Mouse (Mus musculus): ENCODE measurements around the gene Tmed8. TPM values are rescaled to one million over a fixed set of nuclear protein-coding genes. Genes with fewer than 3 reads are reported as not detected.

The Tmed8 gene
- polyA plus RNA-seq, 1 experiment: 9.7 TPM

DNA sequence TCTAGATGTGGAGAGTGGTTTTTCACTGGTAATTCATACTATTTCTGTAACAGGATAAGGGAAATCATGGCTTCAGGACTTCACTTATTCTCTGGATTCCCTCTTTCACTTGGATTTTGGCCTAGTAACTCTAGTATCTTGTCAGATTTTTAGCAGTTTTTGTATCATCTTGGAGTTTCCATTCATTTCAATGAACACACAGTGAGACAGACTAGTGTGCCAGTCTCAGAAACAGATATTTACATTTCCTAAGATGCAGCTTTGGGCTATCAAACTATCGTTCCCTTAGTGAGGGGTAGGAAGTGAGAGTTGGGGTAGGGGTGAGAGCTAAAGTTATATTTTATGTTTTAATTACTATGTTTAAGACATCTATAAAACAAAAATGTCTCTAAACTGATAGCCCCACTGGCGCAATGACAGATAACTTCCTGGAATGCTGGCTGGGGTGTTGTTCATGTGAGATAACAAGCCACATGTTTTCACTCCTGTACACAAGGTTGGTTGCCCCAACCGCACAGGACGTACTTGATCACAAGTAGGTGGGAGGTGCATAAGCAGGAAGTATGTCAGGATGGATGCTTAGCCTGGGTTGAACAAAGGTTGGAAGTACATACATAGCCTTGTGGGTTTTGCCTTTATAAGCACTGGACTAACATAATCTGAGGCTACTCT lies 78.2 kb downstream of the Tmed8 start:
- no peak for TF ChIP-seq POLR2A (IDR thresholded peaks at IDR 0.05; ENCODE audit: borderline replicate concordance, low read depth, low read length)
- TF ChIP-seq CTCF (IDR thresholded peaks at IDR 0.05; ENCODE audit: low read depth, low read length): no peak
- Histone ChIP-seq H3K4me1 (ENCODE audit: control insufficient read depth, insufficient read depth, low read length) (no peaks in the 10 kb centered on the region), H3K27ac (ENCODE audit: insufficient read depth, low read depth, low read length) (no peak overlapping the region), H3K4me3 (ENCODE audit: insufficient read depth, low read length) (no peak overlapping the region)

Other genes starting within 250 kb of the Tmed8 start
- gene Zdhhc22, start 210.0 kb downstream of the Tmed8 start, polyA plus RNA-seq (2012; ENCODE audit: insufficient read depth, insufficient read length, missing spikeins): not detected in 2 replicates
- not detected in 2 replicates for gene Tmem63c, start 179.1 kb downstream of the Tmed8 start, polyA plus RNA-seq (2012; ENCODE audit: insufficient read depth, insufficient read length, missing spikeins)
- not detected in 2 replicates for gene Ngb, start 97.9 kb downstream of the Tmed8 start, polyA plus RNA-seq (2012; ENCODE audit: insufficient read depth, insufficient read length, missing spikeins)
- 17.5 and 20.0 TPM in 2 replicates for gene Gstz1, start 53.3 kb downstream of the Tmed8 start, polyA plus RNA-seq (2012; ENCODE audit: insufficient read depth, insufficient read length, missing spikeins)
- 6.0 and 6.1 TPM in 2 replicates for gene Pomt2, start 52.5 kb downstream of the Tmed8 start, polyA plus RNA-seq (2012; ENCODE audit: insufficient read depth, insufficient read length, missing spikeins)
- gene Samd15, start 731 bp downstream of the Tmed8 start, polyA plus RNA-seq (2012; ENCODE audit: insufficient read depth, insufficient read length, missing spikeins): 1.3 TPM in 1 of 2 replicates, not detected in the other
- gene Noxred1, start 38.3 kb upstream of the Tmed8 start, polyA plus RNA-seq (2012; ENCODE audit: insufficient read depth, insufficient read length, missing spikeins): 1.0 TPM in 1 of 2 replicates, not detected in the other
- 87.0 and 97.7 TPM in 2 replicates for gene Vipas39, start 65.8 kb upstream of the Tmed8 start, polyA plus RNA-seq (2012; ENCODE audit: insufficient read depth, insufficient read length, missing spikeins)
- gene Ahsa1, start 66.0 kb upstream of the Tmed8 start, polyA plus RNA-seq (2012; ENCODE audit: insufficient read depth, insufficient read length, missing spikeins): 117 and 124 TPM in 2 replicates
- gene Ism2, start 99.3 kb upstream of the Tmed8 start, polyA plus RNA-seq (2012; ENCODE audit: insufficient read depth, insufficient read length, missing spikeins): not detected in 2 replicates
- 134 and 139 TPM in 2 replicates for gene Sptlc2, start 187.9 kb upstream of the Tmed8 start, polyA plus RNA-seq (2012; ENCODE audit: insufficient read depth, insufficient read length, missing spikeins)
- 150 and 162 TPM in 2 replicates for gene Slirp, start 243.4 kb upstream of the Tmed8 start, polyA plus RNA-seq (2012; ENCODE audit: insufficient read depth, insufficient read length, missing spikeins)
- gene Alkbh1, start 243.6 kb upstream of the Tmed8 start, polyA plus RNA-seq (2012; ENCODE audit: insufficient read depth, insufficient read length, missing spikeins): 11.2 and 14.3 TPM in 2 replicates